Mouse (Mus musculus) brain, embryonic 18.5 days (tissue): ENCODE data around the gene 1700017N19Rik.
"Not testable (repeated sequence)": the region's sequence is repeated elsewhere in the genome, so short reads cannot be mapped to it uniquely, and the experiment has no call there.

Experiments
- DNase-seq: peaks from one replicate; pipeline ENCODE4 v3.0.0-alpha.2; 2012; ENCODE audit warnings: low read depth, low spot score

The 1700017N19Rik gene

DNA sequence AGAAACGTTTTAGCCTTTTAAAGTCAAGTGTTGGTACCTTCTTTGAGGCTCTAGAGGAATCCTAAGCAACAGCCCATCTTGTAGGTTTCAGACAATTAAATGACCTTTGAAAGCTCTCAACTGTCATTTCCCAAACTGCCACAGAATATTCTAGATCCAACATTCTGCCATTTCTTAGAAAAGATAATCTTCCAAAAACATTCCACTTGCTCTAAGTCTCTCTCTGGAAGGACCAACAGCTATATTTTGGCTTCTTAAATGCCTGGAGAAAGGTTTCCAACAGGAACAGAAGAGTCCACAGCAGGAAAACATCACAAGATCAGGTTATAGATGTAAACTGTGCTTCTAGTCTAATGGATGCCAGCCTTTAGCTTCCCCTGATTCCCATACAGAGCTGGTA is at the start of gene 1700017N19Rik, which contains the start of gene 4930430F08Rik:
1700017N19Rik (plus strand) TSS at position 162 of the 400 bp plus-strand sequence.
4930430F08Rik (minus strand) TSS at position 101 of the 400 bp plus-strand sequence.
- no peak for DNase-seq

- DNase-seq, result peak; percentile 2
Observed at GRCm38 (mm10) chr10:100556566-100557175, 33.6 kb upstream of the 1700017N19Rik start.

DNA sequence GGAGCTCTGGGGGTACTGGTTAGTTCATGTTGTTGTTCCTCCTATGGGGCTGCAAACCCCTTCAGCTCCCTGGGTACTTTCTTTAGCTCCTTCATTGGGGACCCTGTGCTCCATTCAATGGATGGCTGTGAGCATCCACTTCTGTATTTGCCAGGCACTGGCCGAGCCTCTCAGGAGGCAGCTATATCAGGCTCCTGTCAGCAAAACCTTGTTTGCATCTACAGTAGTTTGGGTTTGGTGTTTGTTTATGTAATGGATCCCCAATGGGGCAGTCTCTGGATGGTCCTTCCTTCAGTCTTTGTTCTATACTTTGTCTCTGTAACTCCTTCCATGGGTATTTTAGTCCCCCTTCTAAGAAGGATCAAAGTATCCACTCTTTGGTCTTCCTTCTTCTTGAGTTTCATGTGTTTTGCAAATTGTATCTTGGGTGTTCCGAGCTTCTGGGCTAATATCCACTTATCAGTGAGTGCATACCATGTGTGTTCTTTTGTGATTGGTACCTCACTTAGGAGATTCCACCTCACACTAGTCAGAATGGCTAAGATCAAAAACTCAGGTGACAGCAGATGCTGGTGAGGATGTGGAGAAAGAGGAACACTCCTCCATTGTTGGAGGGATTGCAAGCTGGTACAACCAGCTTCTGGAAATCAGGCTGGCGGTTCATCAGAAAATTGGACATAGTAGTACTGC is 29.9 kb upstream of the 1700017N19Rik start:
- DNase-seq, result not testable (repeated sequence)

DNA sequence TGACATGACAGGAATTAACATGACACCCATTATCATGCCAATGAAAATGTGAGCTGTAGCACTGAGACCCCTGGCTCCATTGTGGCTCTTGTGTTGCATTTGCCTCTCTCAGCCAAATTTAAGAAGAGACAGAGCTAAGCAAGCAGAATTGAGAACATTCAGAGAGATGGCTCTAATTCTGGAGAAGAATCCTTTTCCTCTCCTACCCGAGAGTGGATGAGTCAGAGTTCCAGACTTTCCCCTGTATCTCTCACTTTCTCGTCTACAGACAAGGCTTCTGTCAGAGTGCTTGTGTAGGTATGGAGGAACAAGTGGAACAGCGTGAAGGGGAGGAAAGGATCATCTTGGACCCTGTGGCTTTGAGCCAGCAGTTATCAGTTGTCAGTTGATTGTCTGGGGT is 26.2 kb upstream of the 1700017N19Rik start:
- DNase-seq, result no peak

DNA sequence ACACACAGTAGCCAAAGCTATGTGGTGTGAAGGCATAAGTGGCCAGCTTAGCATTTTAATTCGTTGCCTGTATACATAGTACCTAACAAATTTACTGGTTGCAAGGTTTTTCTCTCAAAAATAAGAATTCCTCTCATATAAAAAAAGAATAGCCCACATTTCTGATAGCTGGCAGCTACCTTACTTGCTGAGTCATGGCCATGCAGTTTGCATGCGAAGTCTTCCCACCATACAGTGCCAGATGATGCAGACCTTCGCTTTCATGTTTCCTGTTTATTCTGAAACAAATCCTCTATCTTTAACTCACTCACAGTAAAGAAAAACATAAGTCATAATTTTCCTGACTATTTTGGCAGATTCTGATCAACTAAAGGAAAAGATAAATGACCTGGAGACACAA is 18.6 kb upstream of the 1700017N19Rik start:
- no peak for DNase-seq

- DNase-seq, result no peak
Observed at GRCm38 (mm10) chr10:100574505-100575149, 15.7 kb upstream of the 1700017N19Rik start.

DNA sequence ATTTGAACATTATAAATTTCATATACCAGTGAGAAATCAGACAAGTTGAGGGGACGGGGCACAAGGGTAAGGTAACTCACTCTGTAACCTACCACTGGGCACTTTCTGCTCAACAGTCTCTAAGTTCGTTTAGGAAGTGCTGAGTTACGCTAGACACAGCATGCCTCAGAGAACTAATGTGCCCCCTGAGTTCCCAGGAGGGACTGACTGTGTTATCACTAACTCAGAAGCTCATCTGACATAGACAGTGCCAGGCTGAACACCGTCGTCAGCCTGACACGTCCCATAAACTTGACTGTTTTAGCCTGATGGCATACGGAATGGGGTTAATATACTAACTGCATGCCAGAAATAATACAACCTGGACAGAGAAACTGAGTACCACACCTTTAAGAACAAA is 15.0 kb upstream of the 1700017N19Rik start:
- DNase-seq, result no peak

GRCm38 (mm10) chr10:100584178-100584577 is 6.1 kb upstream of the 1700017N19Rik start:
- no peak for DNase-seq

DNA sequence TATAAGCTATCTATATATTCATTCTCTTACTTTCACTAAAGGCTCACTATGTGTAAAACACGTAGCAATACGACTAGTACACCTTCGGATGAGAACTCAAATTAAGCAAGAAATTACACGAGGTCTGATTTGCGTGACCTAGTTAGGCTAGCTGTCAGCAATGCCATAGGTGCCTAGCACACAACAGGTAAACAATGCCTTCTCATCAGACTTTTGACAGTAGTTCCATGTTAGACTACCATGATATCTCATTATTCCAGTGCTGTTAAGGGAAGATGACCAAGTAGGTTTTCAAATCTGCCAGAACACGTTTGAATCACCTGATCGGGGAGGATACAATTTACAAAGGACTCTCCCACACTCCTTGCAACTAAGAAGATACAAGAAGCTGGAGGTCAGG is 1.8 kb upstream of the 1700017N19Rik start:
- no peak for DNase-seq

- DNase-seq, result peak; percentile 84
Observed at GRCm38 (mm10) chr10:100588932-100589388, 1.3 kb upstream of the 1700017N19Rik start.

GRCm38 (mm10) chr10:100598339-100598738 is 8.1 kb downstream of the 1700017N19Rik start:
- no peak for DNase-seq

GRCm38 (mm10) chr10:100603511-100603910 is 13.2 kb downstream of the 1700017N19Rik start:
- DNase-seq, result no peak

DNA sequence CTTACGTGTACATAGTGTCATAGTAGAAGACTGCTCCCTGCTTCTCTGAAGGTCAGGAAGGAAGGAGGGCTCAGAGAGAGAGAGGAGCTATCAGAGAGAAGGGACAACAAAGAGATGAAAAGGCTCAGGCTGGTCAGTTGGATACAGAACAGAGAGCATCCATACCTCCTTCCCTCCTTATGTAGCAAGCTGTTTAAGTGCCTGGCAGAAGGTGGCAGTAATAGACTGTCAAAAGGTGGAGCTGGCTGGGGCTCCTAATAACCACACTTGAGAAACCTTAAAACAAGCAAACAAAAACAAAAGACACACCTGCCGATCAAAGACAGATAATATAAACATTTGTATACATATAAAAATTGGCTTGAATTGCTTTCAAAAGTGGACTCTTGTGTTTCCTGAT is 14.0 kb downstream of the 1700017N19Rik start:
- no peak for DNase-seq

DNA sequence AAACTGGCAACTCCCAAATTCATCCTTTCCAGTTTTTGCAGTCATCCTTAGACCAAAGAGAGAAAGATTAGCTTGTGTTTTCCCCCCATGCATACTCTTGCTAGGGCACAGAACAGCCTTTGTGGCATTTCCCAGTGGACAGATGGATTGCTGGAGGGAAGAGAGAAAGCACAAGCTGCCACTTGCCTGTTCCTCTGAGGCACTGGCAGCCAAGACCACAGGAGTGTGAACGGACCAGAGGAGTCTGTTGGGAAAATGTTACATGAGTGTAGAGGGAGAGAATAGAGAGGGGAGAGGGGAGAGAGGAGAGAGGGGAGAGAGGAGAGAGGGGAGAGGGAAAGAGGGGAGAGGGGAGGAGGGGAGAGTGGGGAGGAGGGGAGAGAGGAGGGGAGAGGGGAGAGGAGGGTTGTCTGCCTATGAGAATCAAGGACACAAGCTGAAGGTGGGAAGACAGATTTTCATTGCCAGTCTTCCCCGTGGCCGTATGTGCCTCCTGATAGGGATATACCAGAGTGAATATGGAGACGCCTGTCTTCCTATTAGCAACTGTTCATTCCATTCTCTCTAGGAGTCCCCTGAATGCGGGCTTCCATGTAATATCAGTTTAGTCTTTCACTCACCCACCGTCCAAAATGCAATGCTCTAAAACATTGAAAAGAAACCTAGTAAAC is 27.1 kb downstream of the 1700017N19Rik start:
- DNase-seq, result no peak

DNA sequence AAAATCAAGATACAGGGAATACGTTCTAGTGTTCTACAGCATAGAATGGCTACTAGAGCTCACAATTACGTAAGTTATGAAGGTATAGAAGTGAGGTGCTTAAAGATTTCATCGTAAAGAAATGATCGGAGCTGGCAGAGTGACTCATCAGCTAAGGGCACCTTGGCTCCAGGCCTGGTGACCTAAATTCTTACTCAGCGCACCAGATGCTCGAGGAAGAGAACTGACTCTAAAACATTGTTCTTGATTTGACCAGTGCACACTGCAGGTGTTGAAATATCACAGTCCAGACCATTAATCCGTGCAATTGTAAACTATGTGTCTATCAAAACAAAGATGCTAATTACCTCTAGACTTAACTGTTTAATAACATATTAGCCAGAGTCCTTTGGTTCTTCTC is 29.2 kb downstream of the 1700017N19Rik start:
- no peak for DNase-seq

GRCm38 (mm10) chr10:100620040-100620439 is 29.8 kb downstream of the 1700017N19Rik start:
- DNase-seq, result no peak

GRCm38 (mm10) chr10:100622494-100622893 is 32.2 kb downstream of the 1700017N19Rik start:
- DNase-seq, result no peak

DNA sequence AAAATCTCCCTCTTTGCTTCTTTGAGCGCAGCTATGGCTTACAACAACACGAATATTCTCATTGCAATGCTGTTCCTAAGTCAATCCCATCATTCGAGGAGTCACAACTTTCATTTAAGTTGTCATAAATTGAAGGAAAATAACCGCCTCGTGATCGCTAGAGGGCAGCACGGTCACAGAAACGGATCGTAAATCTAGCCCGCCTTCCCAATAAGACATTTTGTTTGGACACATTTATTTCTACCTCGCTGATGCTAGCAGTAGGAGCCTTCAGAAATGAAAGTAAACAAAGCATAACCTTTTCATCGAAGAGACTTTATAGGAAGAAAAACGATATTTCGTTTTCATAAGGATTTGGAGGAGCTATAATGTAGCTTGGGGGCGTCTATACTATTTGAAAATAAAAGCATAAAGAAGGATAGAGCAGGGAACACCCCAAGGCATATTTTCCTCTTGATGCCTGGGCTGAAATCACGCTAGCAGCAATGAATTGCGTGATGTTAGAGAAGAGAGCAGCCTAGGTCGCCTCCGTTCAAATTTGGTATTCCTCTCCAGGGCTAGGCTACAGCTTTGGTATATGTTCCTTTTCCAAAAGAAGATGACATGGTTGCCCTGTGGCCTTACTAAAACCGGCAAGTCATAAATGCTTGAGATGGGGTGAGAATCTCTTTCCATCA is 39.6 kb downstream of the 1700017N19Rik start:
- DNase-seq, result peak; percentile 64

DNA sequence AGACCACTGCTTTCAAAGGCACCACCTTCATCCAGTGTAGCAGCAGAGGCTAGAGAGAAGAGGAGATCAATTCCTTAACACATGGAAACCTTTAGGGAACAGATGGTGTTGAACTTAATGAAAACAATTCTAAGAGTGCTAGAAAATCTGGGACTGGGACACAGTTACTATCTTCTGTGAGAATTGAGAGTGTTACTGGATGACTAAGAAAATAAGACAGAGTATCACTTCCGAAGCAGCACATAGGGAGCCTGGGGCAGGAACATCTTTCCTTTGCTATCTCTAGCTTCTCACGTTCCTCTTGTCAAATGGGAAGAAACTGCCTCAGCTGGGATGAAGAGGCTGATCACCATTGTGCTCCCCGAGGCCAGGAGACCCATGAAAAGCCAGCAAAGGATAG is 52.6 kb downstream of the 1700017N19Rik start:
- DNase-seq, result no peak

DNA sequence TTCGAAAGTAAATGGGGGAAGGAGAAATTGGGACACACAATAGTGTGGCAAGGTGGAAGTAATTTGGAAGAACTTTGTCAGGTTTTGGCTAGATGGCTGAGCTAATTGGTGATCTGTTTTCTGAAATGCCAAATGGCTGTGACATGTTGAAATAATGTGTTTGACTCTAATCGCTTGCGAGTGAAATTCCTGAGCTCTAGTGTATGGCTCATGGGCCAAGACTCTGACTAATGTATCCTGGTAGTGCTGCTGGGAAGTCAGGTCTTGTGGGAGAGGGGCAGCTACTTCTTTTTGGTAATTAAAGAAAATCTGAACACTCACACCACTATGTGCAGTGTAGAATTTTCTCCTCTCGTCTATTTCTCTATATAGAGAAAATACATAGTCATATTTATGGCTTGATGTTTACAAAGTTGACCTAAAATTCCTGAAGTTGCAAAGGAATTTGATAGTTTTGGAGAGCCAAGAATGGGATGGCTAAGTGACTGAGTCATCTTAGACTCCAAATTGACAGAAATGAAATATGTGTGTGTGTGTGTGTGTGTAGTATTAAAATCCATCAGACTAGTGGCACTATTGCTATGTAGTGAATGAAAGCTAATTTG is 55.1 kb downstream of the 1700017N19Rik start:
- no peak for DNase-seq

DNA sequence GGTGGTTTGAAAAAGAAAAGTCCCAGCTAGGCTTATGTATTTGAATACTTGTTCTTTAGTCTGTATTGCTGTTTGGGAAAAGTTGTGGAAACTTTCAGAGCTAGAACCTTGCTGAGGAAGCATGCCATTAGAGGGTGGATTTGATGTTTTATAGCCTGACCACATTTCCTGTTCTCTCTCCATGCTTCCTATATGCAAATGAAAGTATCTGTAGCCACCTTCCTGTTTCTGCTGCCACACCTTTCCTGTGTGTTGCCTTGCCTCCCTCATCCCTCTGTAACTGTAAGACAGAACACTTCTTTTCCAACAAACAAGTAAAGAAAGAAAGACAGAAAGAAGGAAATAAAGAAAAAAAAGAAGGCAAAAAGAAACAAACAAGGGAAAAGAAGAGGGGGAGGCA is 63.9 kb downstream of the 1700017N19Rik start:
- no peak for DNase-seq
